Mouse (Mus musculus) layer of hippocampus, postnatal 36 days (tissue): ENCODE measurements at regions not wholly inside any gene's neighbourhood (a gene's known extent, or its start where the extent isn't known, plus 50 kb on each side); places are given as distances from the start of the nearest gene placed in this dataset.

Source experiments
- DNase-seq, 2 experiments: peaks; one replicate each; pipeline ENCODE4 v3.0.0; 2022
- microRNA-seq, 2 experiments: library from miRNA; unstranded; fragments of <30 nt; microRNA quantifications; one replicate each; pipeline ENCODE4 v1.2.0; 2021

DNA sequence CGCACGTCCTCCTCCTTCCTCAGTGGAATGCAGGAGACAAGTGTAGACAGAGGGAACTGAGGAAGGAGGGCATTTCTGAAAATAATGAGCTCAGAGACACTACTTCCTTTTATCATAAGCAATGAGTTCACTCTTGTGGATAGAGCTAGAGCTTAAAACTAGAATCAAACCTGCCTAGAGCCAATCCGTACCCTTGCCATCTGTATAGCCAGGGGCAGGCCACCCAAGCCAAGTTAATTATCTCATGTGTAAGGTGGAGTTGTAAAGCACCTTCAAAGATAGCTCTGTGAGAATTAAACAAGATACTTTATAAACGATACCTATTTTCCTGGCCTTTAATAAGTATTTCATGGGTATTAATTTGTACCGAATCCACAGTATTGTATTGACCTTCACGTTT lies 113.4 kb upstream of the Sptlc3 start:
- no peak for DNase-seq

GRCm38 (mm10) chr2:139381628-139382027 lies 112.1 kb upstream of the Sptlc3 start:
- peak; percentile 61 to 71 for DNase-seq

DNA sequence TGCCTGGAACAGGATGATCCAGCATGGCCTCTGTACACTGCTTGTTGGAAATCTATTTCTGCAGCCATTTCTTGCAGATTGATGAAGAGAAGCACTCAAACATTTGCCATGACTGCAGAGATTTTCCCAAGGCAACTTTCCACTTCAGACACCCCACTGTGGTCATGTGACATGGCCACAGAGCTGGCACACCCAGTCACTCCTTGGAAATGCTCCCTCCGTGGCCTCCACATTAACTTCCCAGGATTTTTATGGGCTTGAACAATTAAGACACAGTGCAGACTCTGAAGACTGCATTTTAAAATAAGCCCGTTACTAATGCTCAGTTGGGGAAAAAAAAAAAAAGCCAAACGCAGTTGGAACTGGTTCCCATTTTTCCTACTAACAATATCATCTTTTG lies 80.2 kb upstream of the Sptlc3 start:
- no peak for DNase-seq

DNA sequence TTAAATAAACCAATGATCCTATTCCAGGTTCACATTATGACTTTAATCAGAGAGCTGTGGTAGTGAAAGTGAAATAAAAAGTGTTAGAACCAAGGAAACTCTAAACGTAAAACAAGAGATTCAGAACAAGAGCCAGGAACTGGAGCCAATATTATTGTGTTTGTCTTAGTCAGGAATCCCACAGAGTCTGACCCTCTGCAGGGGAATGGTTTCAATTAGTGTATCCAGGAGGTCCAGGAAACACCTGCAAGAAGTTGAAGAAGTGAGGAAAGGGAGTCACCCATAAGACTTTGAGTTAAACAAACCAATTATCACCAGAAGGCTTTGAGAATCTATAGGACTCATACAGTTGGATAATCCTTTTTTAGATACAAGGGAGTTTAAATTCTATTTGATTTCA lies 76.2 kb upstream of the Sptlc3 start:
- DNase-seq, result no peak

DNA sequence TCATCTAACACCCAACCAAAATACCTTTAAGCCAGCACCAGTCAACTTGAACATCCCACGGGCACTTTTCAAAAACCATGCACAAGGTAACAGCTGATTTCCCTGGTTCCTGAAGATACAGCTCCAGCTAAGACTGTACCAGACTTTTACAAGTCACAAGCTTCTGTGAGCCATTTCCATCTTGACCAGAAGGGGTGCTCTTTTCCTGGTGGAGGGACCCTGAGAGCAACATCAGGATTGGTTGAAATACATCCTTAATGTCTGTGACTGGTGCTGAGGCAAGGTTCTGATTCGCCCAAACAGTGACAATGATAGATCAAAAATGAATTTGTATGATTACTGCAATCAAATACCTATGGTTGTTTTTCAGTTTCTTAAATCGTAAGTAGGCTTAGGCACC lies 71.0 kb upstream of the Sptlc3 start:
- no peak for DNase-seq

DNA sequence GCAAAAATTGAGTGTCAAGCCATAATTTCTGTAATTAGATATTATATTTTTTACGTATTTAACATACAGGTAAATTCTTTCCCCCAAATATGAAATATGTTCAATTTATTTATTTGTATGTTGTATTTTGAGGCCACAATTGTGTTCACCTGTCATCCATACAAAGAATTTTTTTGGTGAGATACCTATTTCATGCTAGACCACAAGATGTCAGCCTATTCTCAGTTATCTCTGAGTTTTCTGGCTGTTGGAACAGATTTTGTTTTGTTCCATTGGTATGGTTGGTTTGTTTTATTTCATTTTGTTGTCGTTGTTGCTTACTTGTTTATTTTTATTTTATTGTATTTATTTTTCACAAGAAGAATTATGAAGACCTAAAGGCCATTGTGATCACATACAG lies 70.3 kb upstream of the Sptlc3 start:
- no peak for DNase-seq

Small RNA genes lying in the stretch of these regions (microRNA-seq; reads per million reads assigned to microRNA genes)
- 0 reads per million in 2 experiments for gene Mir1952
